Mouse (Mus musculus): ENCODE results near the gene Card6. TPM values are rescaled to one million over a fixed set of nuclear protein-coding genes. Genes with fewer than 3 reads are reported as not detected.

Card6 gene
- 10 to 100 TPM; 47.0 to 50.7 TPM for polyA plus RNA-seq (2017; shearing (Covaris generic))

GRCm38 (mm10) chr15:5107686-5108654, at the start of gene Card6:
Gene Card6, minus strand, starts transcription at chr15:5108539.

GRCm38 (mm10) chr15:5143361-5144020, 35.2 kb upstream of the Card6 start, which contains the start of gene Prkaa1:
Gene Prkaa1, plus strand, starts transcription at chr15:5143861.

GRCm38 (mm10) chr15:5116270-5117030, 8.1 kb upstream of the Card6 start, which contains the start of gene Rpl37:
Gene Rpl37, plus strand, starts transcription at chr15:5116645.

GRCm38 (mm10) chr15:5063635-5064034, 44.7 kb downstream of the Card6 start, which contains the start of gene C7:
Gene C7, minus strand, starts transcription at chr15:5063740.

Other genes with a start within 250 kb of the Card6 start
- gene Mroh2b, start 209.8 kb downstream of the Card6 start, polyA plus RNA-seq (2017; shearing (Covaris generic)), result under 1 TPM; 0.04 to 0.28 TPM
- gene C7, start 44.8 kb downstream of the Card6 start, polyA plus RNA-seq (2017; shearing (Covaris generic)), result not detected
- 100 to 1,000 TPM; 769 to 799 TPM for gene Rpl37, start 8.1 kb upstream of the Card6 start, polyA plus RNA-seq (2017; shearing (Covaris generic))
- 10 to 100 TPM; 28.2 to 37.4 TPM for gene Prkaa1, start 35.3 kb upstream of the Card6 start, polyA plus RNA-seq (2017; shearing (Covaris generic))
- gene Ttc33, start 77.0 kb upstream of the Card6 start, polyA plus RNA-seq (2017; shearing (Covaris generic)), result 10 to 100 TPM; 36.8 to 50.3 TPM
- gene Ptger4, start 135.6 kb upstream of the Card6 start, polyA plus RNA-seq (2017; shearing (Covaris generic)), result 100 to 1,000 TPM; 111 to 141 TPM